Mouse (Mus musculus) G1E (cell line): ENCODE measurements around the gene Kctd2. TPM values are rescaled to one million over a fixed set of nuclear protein-coding genes. Genes with fewer than 3 reads are reported as not detected.

Experiments used
- ATAC-seq: 2 replicates; pipeline ENCODE4 v1.8.0; 2016; ENCODE audit warnings: mild to moderate bottlenecking; ENCODE audit not compliant: insufficient number of reproducible peaks, poor library complexity, low FRiP score, severe bottlenecking; ENCODE audit errors: extremely low read depth
- DNase-seq: peaks from one replicate; pipeline ENCODE4 v3.0.0; 2012; ENCODE audit warnings: low spot score
- H3K27me3 ChIP-seq: 2 replicates; pipeline ENCODE4 v1.6.1; 2012; ENCODE audit warnings: mild to moderate bottlenecking, low read length, inconsistent platforms; ENCODE audit not compliant: insufficient read depth
- H3K36me3 ChIP-seq: replicated peaks from 2 replicates; pipeline ENCODE3; 2012; ENCODE audit warnings: mild to moderate bottlenecking, inconsistent platforms
- H3K4me1 ChIP-seq: 2 replicates; pipeline ENCODE4 v1.6.1; 2012; ENCODE audit warnings: low read depth, low read length, inconsistent platforms, mixed read lengths; ENCODE audit not compliant: insufficient read depth
- H3K4me3 ChIP-seq: 2 replicates; pipeline ENCODE4 v1.5.1; 2012; ENCODE audit warnings: low read depth, mild to moderate bottlenecking, inconsistent platforms, low read length, moderate library complexity, mixed read lengths
- H3K9me3 ChIP-seq: replicated peaks from 2 replicates; pipeline ENCODE4 v1.6.1; 2012; ENCODE audit warnings: inconsistent platforms
- CTCF ChIP-seq: IDR thresholded peaks from 2 replicates; pipeline ENCODE4 v1.5.1; 2012; ENCODE audit warnings: low read depth, low read length, inconsistent platforms, mixed read lengths
- GATA1 ChIP-seq: IDR thresholded peaks from 2 replicates; pipeline ENCODE4 v1.6.1; 2012; ENCODE audit warnings: borderline replicate concordance, low read length, inconsistent platforms, mixed read lengths
- GATA2 ChIP-seq: IDR thresholded peaks from 2 replicates; pipeline ENCODE4 v1.6.1; 2012; ENCODE audit warnings: low read depth, low read length, inconsistent platforms, borderline replicate concordance
- POLR2AphosphoS5 ChIP-seq: IDR thresholded peaks from 2 replicates; pipeline ENCODE4 v1.6.1; 2012; ENCODE audit warnings: low read depth, low read length, inconsistent platforms; ENCODE audit not compliant: insufficient replicate concordance
- TAL1 ChIP-seq: conservative IDR thresholded peaks from 2 replicates; pipeline ENCODE4 v1.6.1; 2012; ENCODE audit warnings: low read depth, low read length, inconsistent platforms, mixed read lengths
- polyA plus RNA-seq: library from polyadenylated mRNA; stranded (reverse); fragments of >175 nt; gene quantifications from 2 replicates; pipeline ENCODE4 v1.2.3, GENCODE M21; 2012
- total RNA-seq, 2 experiments: library from RNA; stranded (forward) in 1 of 2; stranded (reverse) in 1 of 2; fragments of 200-1000 nt in 1 of 2; fragments of >200 nt in 1 of 2; fragmentation: Nextera tagmentation in 1 of 2; gene quantifications; 2 replicates each; pipeline ENCODE4 v1.2.3; 2014 to 2017

Gene Kctd2
- total and polyA plus RNA-seq, 3 experiments: 15.2 to 17.5 (median 15.4) TPM

DNA sequence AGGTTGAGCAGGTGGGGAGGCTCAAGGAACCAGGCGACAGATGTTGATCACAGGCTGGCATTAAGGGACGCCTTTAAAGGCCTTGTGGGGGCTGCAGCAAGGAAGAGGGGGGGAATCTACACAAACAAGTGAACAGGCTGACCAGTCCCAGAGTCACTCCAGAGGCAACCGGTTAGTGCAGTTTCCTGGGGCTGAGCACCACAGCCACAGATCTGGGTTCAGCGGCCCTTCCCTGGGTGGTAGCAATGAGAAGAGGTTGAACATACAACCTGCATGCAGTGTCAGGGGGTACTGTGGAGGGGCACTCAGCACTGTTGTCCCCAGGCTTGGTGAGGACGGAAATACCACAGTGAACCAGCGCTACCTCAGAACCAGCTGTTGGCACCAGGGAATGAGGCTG lies 13.4 kb downstream of the Kctd2 start:
- no peaks in the 10 kb centered on the region for H3K27me3 ChIP-seq
- H3K36me3 ChIP-seq: peaks cover 47% of the 10 kb centered on the region
- no peak for TF ChIP-seq GATA2
- no peak for TF ChIP-seq POLR2AphosphoS5
- no peak for TF ChIP-seq CTCF
- no peak for TF ChIP-seq TAL1
- TF ChIP-seq GATA1: no peak
- DNase-seq (no peak), ATAC-seq (no peak)
- H3K4me1 ChIP-seq: peaks cover 22% of the 10 kb centered on the region
- H3K9me3 ChIP-seq: no peaks in the 10 kb centered on the region
- no peak overlapping the region for H3K4me3 ChIP-seq

DNA sequence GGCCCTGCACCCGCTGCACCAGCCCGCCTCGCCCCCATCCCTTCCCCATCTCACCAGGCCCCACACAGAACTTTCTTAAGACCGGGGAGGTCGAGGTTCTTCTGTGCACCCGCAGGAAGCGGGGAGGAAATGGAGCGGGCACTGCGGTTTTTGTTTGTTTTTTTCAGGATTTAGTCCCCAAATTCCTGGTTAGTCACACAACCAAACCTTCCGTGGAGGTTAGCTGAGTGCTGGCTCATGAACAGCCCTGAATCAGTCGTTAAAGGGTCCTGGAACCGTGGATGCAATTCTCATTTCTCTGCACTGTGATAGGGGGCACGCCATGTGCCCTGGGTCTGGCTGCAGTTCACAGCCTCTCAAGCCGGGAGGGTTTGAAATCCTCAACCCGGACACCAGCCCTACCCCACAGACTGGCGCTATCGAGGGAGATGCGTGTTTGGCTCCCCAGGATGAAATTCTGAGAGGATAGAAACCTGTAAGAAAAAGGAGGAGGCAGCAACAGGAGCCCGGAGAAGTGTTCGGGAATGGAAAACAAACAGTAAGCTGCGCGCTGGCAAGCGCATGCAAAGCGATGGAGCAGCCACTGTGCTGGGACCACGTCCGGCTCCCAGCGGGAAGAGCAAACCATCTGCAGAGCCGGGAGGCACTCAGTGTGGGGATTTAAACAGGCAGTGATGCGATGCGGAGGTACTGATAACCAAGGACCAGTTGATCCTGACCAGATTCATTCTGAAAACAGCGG lies 15.8 kb downstream of the Kctd2 start:
- Histone ChIP-seq H3K4me3 (no peak overlapping the region), H3K36me3 (peaks cover 23% of the 10 kb centered on the region), H3K4me1 (peaks cover 29% of the 10 kb centered on the region), H3K27me3 (peaks cover 4% of the 10 kb centered on the region; the same call in 1 of the 2 replicates), H3K9me3 (peaks cover 7% of the 10 kb centered on the region; the same call in 1 of the 2 replicates)
- no peak for DNase-seq
- no peak for ATAC-seq
- TF ChIP-seq POLR2AphosphoS5 (no peak), GATA2 (no peak), TAL1 (no peak), GATA1 (no peak), CTCF (no peak)

DNA sequence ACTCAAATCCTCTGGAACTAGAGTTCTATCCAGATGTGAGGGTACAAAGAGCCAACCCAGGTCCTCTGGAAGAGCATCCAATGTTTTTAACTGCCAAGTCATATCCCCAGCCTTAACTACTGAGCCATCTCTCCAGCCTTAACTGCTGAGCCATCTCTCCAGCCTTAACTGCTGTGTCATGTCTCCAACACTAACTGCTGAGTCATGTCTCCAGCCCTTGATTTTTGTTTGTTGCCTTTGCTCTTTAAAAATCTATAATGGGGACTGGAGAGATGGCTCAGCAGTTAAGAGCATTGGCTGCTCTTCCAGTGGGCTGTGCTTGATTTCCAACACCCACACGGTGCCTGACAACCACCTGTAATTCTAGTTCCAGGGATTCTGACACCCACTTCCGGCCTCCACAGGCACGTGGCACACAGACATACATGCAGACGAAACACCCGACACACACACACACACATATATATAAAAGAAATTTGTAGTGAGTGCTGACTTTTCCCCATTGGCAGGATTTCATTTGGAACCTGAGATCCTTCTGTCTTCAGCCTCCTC lies 17.7 kb downstream of the Kctd2 start:
- peaks cover 4% of the 10 kb centered on the region for H3K36me3 ChIP-seq
- peaks cover 29% of the 10 kb centered on the region for H3K4me1 ChIP-seq
- TF ChIP-seq TAL1 (no peak), GATA1 (no peak), GATA2 (no peak), CTCF (no peak), POLR2AphosphoS5 (no peak)
- no peak overlapping the region for H3K4me3 ChIP-seq
- peaks cover 7% of the 10 kb centered on the region; the same call in 1 of the 2 replicates for H3K9me3 ChIP-seq
- DNase-seq (no peak), ATAC-seq (peak; percentile 49)
- H3K27me3 ChIP-seq: peaks cover 11% of the 10 kb centered on the region; the same call in 1 of the 2 replicates

DNA sequence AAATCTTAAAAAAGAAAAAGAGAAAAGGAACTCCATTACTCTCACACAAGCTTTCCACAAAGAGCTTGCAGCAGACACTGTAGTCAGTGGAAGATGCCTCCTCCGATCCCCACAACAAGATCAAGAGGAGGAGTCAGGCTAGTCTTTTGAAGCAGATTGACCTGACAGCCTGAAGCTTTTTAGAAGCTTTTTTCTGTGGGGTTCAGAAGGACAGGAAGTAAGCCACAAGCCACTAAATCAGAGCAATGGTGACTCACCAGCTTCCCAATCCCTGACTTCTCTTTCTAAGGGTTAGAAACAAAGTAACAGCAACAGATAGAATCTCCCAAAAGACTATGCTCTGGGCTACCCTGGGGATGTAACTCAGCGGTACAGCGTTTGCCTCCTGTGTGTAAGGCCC lies 19.4 kb downstream of the Kctd2 start:
- Histone ChIP-seq H3K9me3 (peaks cover 7% of the 10 kb centered on the region; the same call in 1 of the 2 replicates), H3K4me3 (no peak overlapping the region)
- no peak for ATAC-seq

DNA sequence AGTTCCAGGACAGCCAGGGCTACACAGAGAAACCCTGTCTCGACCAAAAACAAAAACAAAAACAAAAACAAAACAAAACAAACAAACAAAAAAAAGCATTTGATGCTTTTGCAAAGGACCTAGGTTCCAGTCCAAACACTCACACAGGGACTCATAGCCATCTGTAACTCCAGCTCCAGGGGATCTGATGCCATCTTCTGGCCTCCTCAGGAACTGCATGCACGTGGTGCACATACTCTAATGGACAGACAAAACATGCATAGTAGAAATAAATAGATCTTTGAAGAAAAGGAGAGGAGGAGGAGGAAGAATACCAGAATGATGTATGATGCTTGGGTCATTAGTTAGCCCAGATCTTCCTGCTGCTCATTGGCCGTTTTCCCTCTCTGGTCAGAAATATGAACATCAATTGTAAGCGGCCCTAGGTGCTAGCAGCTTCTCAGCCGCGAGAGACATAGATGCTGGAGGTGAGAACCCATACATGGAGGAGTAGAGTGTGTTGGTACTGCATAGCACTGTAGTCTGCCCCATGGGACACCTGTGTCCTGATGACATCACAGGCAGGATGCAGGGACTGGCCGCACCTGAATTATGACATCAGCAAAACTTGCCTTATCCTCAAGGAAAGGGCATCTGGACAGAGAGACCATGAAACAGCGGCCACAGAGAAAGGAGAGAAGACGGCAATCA lies 20.1 kb downstream of the Kctd2 start, which contains the start of gene Trim80:
Gene Trim80 (plus strand): TSS at position 640 of the 690 bp plus-strand sequence.
- Histone ChIP-seq H3K9me3 (peaks cover 7% of the 10 kb centered on the region; the same call in 1 of the 2 replicates), H3K36me3 (no peaks in the 10 kb centered on the region), H3K27me3 (peaks cover 19% of the 10 kb centered on the region; the same call in 1 of the 2 replicates), H3K4me1 (peaks cover 26% of the 10 kb centered on the region), H3K4me3 (no peak within 1 kb of the TSS)
- ATAC-seq (no peak), DNase-seq (no peak)
- TF ChIP-seq GATA1 (no peak), POLR2AphosphoS5 (no peak), CTCF (no peak), TAL1 (no peak), GATA2 (no peak)

More for the DNA sequence above, 19.4 kb downstream of the Kctd2 start:
- TF ChIP-seq CTCF (no peak), POLR2AphosphoS5 (no peak), GATA1 (no peak), GATA2 (no peak), TAL1 (no peak)
- no peak for DNase-seq
- Histone ChIP-seq H3K27me3 (peaks cover 15% of the 10 kb centered on the region; the same call in 1 of the 2 replicates), H3K4me1 (peaks cover 29% of the 10 kb centered on the region), H3K36me3 (no peaks in the 10 kb centered on the region)

DNA sequence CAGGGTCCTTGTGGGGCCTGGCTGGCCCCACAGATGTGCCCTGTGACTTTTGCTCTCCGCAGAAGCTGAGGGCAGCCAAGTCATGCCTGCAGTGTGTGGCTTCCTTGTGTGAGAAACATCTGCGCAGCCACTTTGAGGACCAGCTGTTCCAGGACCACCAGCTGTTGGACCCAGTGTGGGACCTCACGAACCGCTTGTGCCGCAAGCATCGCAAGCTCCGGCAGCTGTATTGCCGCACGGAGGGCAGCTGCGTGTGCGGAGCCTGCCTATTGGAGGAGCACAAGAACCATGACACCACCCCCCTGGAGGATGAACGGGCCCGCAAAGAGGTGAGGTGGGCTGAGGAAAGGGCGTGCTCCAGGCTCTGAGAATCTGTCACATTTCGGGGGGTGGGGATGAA lies 21.5 kb downstream of the Kctd2 start:
- TF ChIP-seq CTCF (no peak), POLR2AphosphoS5 (no peak), GATA2 (no peak), TAL1 (no peak), GATA1 (no peak)
- H3K4me3 ChIP-seq: no peak overlapping the region
- no peak for ATAC-seq
- peaks cover 29% of the 10 kb centered on the region for H3K27me3 ChIP-seq
- H3K36me3 ChIP-seq: no peaks in the 10 kb centered on the region
- no peak for DNase-seq
- peaks cover 23% of the 10 kb centered on the region for H3K4me1 ChIP-seq
- H3K9me3 ChIP-seq: peaks cover 7% of the 10 kb centered on the region; the same call in 1 of the 2 replicates
